Mouse (Mus musculus) bone marrow, adult 2 months (tissue): ENCODE data around the gene Adcy3.

Experiments used
- CTCF ChIP-seq: fragments of 200-500 bp; IDR thresholded peaks from 2 replicates; pipeline ENCODE4 v1.5.1; 2011; ENCODE audit warnings: low read length, control low read depth; ENCODE audit not compliant: control insufficient read depth, insufficient read depth
- POLR2A ChIP-seq: fragments of 200-500 bp; IDR thresholded peaks from 2 replicates; pipeline ENCODE4 v1.6.1; 2011; ENCODE audit warnings: low read depth, mild to moderate bottlenecking, control low read depth, low read length, borderline replicate concordance; ENCODE audit not compliant: control insufficient read depth

GRCm38 (mm10) chr12:4117579-4117978 lies 15.3 kb upstream of the Adcy3 start:
- no peak for TF ChIP-seq CTCF
- TF ChIP-seq POLR2A = no peak
